Mouse (Mus musculus) cerebellum, adult 11-12 months (tissue): ENCODE measurements around the gene Olfr930.

Experiments used
- DNase-seq: peaks from one replicate; pipeline ENCODE4 v3.0.0; 2022

Gene Olfr930

DNA sequence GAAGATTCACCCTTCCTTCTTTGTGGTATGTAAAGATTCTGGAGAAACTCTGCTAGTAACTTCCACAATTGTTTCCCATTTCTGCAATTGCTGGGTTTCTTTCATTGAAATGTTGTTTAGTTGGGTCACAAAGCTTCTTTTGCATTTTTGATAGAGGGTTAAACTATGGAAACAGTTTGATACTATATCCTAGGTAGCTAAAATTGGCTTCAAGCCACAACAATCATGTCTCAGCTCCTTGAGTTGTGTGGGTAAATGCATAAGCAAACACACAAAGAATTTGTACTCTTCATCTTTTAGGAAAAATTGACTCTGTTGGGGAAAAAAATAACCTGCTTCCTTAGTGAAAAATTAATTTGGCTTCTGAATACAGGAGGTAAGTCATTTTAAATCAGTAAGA, at the start of gene Olfr930:
Olfr930 (plus strand) TSS at position 301 of the 400 bp plus-strand sequence.
- DNase-seq = no peak

DNA sequence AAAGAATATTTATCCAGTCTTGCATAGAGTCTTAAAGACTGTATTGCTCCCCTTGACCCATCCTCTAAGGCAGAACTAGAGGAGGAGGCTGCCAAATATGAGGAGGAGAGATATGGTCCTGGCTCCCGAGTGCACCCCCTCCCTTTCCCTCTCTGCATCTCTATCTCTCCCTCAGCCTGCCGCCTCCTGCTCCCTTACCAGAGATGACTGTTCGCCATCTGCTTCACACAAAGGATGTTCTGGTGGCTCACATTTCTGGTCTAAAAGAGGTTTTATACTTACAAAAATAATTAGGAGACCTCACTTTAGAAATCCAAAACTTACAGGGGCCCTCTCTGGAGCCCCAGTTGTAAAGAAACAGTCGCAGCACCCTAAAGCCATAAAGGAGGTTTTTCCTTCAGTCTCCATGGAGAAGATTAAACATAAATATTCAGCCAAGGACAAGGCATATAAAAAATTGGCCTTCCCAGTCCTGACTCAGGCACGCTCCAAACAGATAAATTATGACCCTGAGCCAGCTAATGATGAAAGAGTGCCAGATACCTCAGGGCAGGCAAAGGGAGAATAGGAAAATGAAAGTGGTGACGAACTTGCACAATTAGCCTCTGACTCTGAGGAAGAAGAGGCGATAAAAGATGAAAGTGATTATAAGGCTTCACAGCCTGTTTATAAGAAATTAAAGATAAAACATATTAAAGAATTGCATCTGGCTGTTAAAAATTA, 24.0 kb downstream of the Olfr930 start:
- no peak for DNase-seq

DNA sequence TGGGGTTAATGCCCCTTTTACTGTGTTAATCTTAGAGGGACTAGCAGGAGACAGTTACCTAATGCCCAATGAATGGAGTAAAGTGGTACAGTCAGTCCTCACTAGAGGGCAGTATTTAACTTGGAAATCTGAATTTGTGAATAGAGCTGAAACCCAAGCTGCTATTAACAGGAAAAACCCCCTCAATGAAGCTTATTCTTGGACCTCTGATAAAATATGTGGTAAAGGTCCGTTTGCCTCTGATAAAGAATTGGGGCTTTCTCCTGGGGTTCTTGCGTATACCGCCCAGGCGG, 24.5 kb downstream of the Olfr930 start:
- no peak for DNase-seq

DNA sequence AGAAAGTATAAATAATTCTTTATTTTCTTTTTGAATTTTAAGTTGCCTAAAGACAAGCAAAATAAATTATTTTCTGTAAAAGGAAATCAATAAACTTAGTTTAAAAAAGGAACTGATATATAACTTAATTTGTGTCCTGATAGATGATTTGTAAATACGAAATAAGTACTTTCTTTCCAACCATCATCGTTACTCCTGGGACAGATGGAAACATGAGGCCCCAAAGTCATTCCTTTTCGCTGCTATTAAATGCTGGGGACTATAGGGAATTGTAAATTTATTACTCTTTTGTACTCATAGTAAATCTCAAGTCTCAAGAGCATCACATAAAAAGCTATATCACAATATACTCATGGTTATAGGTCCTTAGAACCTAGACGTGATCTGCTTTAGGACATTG, 42.4 kb downstream of the Olfr930 start, which contains the start of gene Olfr933:
Olfr933 (plus strand) TSS at position 301 of the 400 bp plus-strand sequence.
- no peak for DNase-seq
